Mouse (Mus musculus) heart, postnatal 0 days (tissue): ENCODE measurements around the gene Phactr2.

Experiments used
- CTCF ChIP-seq: IDR thresholded peaks from 2 replicates; pipeline ENCODE4 v1.5.1; 2016; ENCODE audit warnings: antibody characterized with exemption, control low read depth, low read depth
- EP300 ChIP-seq: IDR thresholded peaks from 2 replicates; pipeline ENCODE4 v1.6.1; 2016; ENCODE audit warnings: antibody characterized with exemption, low read depth

DNA sequence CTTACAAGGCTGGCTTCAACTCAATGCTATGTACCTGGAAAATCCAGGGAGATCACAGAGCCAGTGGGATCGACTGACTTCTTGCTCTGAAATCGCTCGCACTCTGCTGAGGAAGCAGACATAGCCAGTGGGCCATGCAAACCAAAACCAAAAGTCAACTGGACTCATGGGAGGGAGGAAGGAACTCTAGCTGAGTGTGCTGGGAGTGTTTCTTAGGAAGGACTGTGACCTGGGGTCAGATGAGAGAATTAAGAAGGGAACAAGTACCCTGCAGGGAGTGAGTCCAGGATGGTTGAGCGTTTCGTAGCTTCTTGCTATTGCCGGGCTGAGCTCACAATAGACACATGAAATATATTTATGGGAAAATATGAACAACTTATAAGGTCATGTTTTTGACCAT lies 174.0 kb downstream of the Phactr2 start:
- no peak for TF ChIP-seq CTCF
- no peak for TF ChIP-seq EP300
